Mouse (Mus musculus): ENCODE measurements around the gene BC117090. TPM values are rescaled to one million over a fixed set of nuclear protein-coding genes. Genes with fewer than 3 reads are reported as not detected.
"Not testable (repeated sequence)": the region's sequence is repeated elsewhere in the genome, so short reads cannot be mapped to it uniquely, and the experiment has no call there.

Gene BC117090
- not detected in 2 replicates for total RNA-seq (2014; rRNA removed)
- polyA plus RNA-seq (2012; rRNA removed): not detected in 2 replicates

- no peak for TF ChIP-seq CTCF (IDR thresholded peaks at IDR 0.05; ENCODE audit: low read depth, low read length)
- 66% methylated on average over 3 of the region's 3 CpGs for WGBS
- no peak within 1 kb of the TSS for H3K27ac ChIP-seq (replicated peaks; ENCODE audit: insufficient read depth, low read depth, low read length)
Measured at GRCm38 (mm10) chr16:36334232-36334631, at the start of gene BC117090. BC117090 (minus strand) TSS chr16:36334332.

GRCm38 (mm10) chr16:36367648-36368047 is 33.5 kb upstream of the BC117090 start, which contains the start of gene BC100530:
BC100530 (minus strand) TSS chr16:36367748.
- not testable (repeated sequence) for H3K4me3 ChIP-seq (ENCODE audit: insufficient read depth, low read depth, low read length); H3K4me1 ChIP-seq (ENCODE audit: control insufficient read depth, insufficient read depth, low read length); H3K36me3 ChIP-seq (ENCODE audit: control insufficient read depth, insufficient read depth, low read length); H3K9ac ChIP-seq (ENCODE audit: low read depth, low read length); H3K27me3 ChIP-seq (ENCODE audit: control insufficient read depth, insufficient read depth, low read length); H3K27ac ChIP-seq (replicated peaks; ENCODE audit: insufficient read depth, low read depth, low read length); H3K79me2 ChIP-seq (ENCODE audit: control insufficient read depth, insufficient read depth, low read length); DNase-seq (ENCODE audit: extremely low read depth, low read depth, low spot score)
- WGBS: 76% methylated on average over 3 of the region's 3 CpGs

More at GRCm38 (mm10) chr16:36334232-36334631, at the start of gene BC117090:
- no peak within 1 kb of the TSS for H3K9ac ChIP-seq (ENCODE audit: low read depth, low read length)
- H3K27me3 ChIP-seq (ENCODE audit: control insufficient read depth, insufficient read depth, low read length): no peaks in the 10 kb centered on the region
- no peak within 1 kb of the TSS for H3K4me3 ChIP-seq (ENCODE audit: insufficient read depth, low read depth, low read length)
- no peaks in the 10 kb centered on the region for H3K4me1 ChIP-seq (ENCODE audit: control insufficient read depth, insufficient read depth, low read length)
- no peaks in the 10 kb centered on the region for H3K36me3 ChIP-seq (ENCODE audit: control insufficient read depth, insufficient read depth, low read length)
- H3K79me2 ChIP-seq (ENCODE audit: control insufficient read depth, insufficient read depth, low read length): no peaks in the 10 kb centered on the region
- DNase-seq (ENCODE audit: extremely low read depth, low read depth, low spot score): no peak

- DNase-seq (ENCODE audit: extremely low read depth, low read depth, low spot score): no peak
- TF ChIP-seq CTCF (IDR thresholded peaks at IDR 0.05; ENCODE audit: low read depth, low read length) (no peak), POLR2A (IDR thresholded peaks at IDR 0.05; ENCODE audit: extremely low read depth, insufficient read depth, low read length) (no peak)
- no peaks in the 10 kb centered on the region for H3K4me1 ChIP-seq (ENCODE audit: control insufficient read depth, insufficient read depth, low read length)
- H3K36me3 ChIP-seq (ENCODE audit: control insufficient read depth, insufficient read depth, low read length): no peaks in the 10 kb centered on the region
- no peak overlapping the region for H3K27ac ChIP-seq (replicated peaks; ENCODE audit: insufficient read depth, low read depth, low read length)
- 64% methylated on average over 2 of the region's 2 CpGs for WGBS
- H3K9ac ChIP-seq (ENCODE audit: low read depth, low read length): no peak overlapping the region
- no peaks in the 10 kb centered on the region for H3K27me3 ChIP-seq (ENCODE audit: control insufficient read depth, insufficient read depth, low read length)
- H3K79me2 ChIP-seq (ENCODE audit: control insufficient read depth, insufficient read depth, low read length): no peaks in the 10 kb centered on the region
- H3K4me3 ChIP-seq (ENCODE audit: insufficient read depth, low read depth, low read length): no peak overlapping the region
Measured at GRCm38 (mm10) chr16:36337171-36337570, 3.0 kb upstream of the BC117090 start.

GRCm38 (mm10) chr16:36319286-36319685 is 14.8 kb downstream of the BC117090 start:
- Histone ChIP-seq H3K79me2 (ENCODE audit: control insufficient read depth, insufficient read depth, low read length) (no peaks in the 10 kb centered on the region), H3K4me3 (ENCODE audit: insufficient read depth, low read depth, low read length) (no peak overlapping the region), H3K27ac (replicated peaks; ENCODE audit: insufficient read depth, low read depth, low read length) (no peak overlapping the region), H3K9ac (ENCODE audit: low read depth, low read length) (no peak overlapping the region), H3K36me3 (ENCODE audit: control insufficient read depth, insufficient read depth, low read length) (no peaks in the 10 kb centered on the region), H3K4me1 (ENCODE audit: control insufficient read depth, insufficient read depth, low read length) (peaks cover 6% of the 10 kb centered on the region), H3K27me3 (ENCODE audit: control insufficient read depth, insufficient read depth, low read length) (no peaks in the 10 kb centered on the region)
- DNase-seq (ENCODE audit: extremely low read depth, low read depth, low spot score): peak; percentile 83
- no peak for TF ChIP-seq POLR2A (IDR thresholded peaks at IDR 0.05; ENCODE audit: extremely low read depth, insufficient read depth, low read length)
- no peak for TF ChIP-seq CTCF (IDR thresholded peaks at IDR 0.05; ENCODE audit: low read depth, low read length)

- H3K27ac ChIP-seq (replicated peaks; ENCODE audit: insufficient read depth, low read depth, low read length); DNase-seq (ENCODE audit: extremely low read depth, low read depth, low spot score): not testable (repeated sequence)
Measured at GRCm38 (mm10) chr16:36316111-36316510, 18.0 kb downstream of the BC117090 start.

GRCm38 (mm10) chr16:36307631-36308030 is 26.5 kb downstream of the BC117090 start:
- Histone ChIP-seq H3K27me3 (ENCODE audit: control insufficient read depth, insufficient read depth, low read length) (no peaks in the 10 kb centered on the region), H3K9ac (ENCODE audit: low read depth, low read length) (no peak overlapping the region), H3K4me3 (ENCODE audit: insufficient read depth, low read depth, low read length) (no peak overlapping the region), H3K36me3 (ENCODE audit: control insufficient read depth, insufficient read depth, low read length) (no peaks in the 10 kb centered on the region), H3K27ac (replicated peaks; ENCODE audit: insufficient read depth, low read depth, low read length) (no peak overlapping the region), H3K79me2 (ENCODE audit: control insufficient read depth, insufficient read depth, low read length) (no peaks in the 10 kb centered on the region), H3K4me1 (ENCODE audit: control insufficient read depth, insufficient read depth, low read length) (no peaks in the 10 kb centered on the region)
- no peak for DNase-seq (ENCODE audit: extremely low read depth, low read depth, low spot score)
- no peak for TF ChIP-seq POLR2A (IDR thresholded peaks at IDR 0.05; ENCODE audit: extremely low read depth, insufficient read depth, low read length)
- whole genome bisulfite sequencing: 75% methylated on average over 4 of the region's 4 CpGs

More at GRCm38 (mm10) chr16:36316111-36316510, 18.0 kb downstream of the BC117090 start:
- not testable (repeated sequence) for H3K27me3 ChIP-seq (ENCODE audit: control insufficient read depth, insufficient read depth, low read length); H3K36me3 ChIP-seq (ENCODE audit: control insufficient read depth, insufficient read depth, low read length); H3K4me3 ChIP-seq (ENCODE audit: insufficient read depth, low read depth, low read length); H3K9ac ChIP-seq (ENCODE audit: low read depth, low read length); H3K4me1 ChIP-seq (ENCODE audit: control insufficient read depth, insufficient read depth, low read length); H3K79me2 ChIP-seq (ENCODE audit: control insufficient read depth, insufficient read depth, low read length)
- WGBS: 82% methylated on average over 6 of the region's 6 CpGs
